Mouse (Mus musculus) lung, postnatal 0 days (tissue): ENCODE measurements around the gene Vmn2r89.

ENCODE experiments used
- CTCF ChIP-seq: IDR thresholded peaks from 2 replicates; pipeline ENCODE4 v1.5.1; 2016; ENCODE audit warnings: antibody characterized with exemption, mild to moderate bottlenecking
- EP300 ChIP-seq: IDR thresholded peaks from 2 replicates; pipeline ENCODE4 v1.6.1; 2016; ENCODE audit warnings: antibody characterized with exemption, mild to moderate bottlenecking, control low read depth

- TF ChIP-seq CTCF (no peak), EP300 (no peak)
These were observed 30.5 kb downstream of the Vmn2r89 start for GRCm38 (mm10) chr14:51482051-51482715.
